16 mouse cellular contexts compared by ENCODE assay signal in genomic region chr10:38916027-38916617, GRCm38 (mm10). TPM values are rescaled to one million over a fixed set of nuclear protein-coding genes. Genes with fewer than 3 reads are reported as not detected.
DNase-seq lines count a peak whose midpoint lies in the region; ATAC-seq and TF ChIP-seq lines count a peak whose summit lies in the region.
"Had no signal": no experiment of that assay in that cellular context is flagged by ENCODE, and none has a peak within 500 bp of the region (broad histone marks: within the 10 kb centered on the region; RNA-seq: fewer than 3 reads in every experiment).

No protein-coding gene starts in this region.

- H3K27me3 ChIP-seq in heart, adult 2 months (ENCODE audit: control insufficient read depth, insufficient read depth, low read length) = no peaks in the 10 kb centered on the region
- H3K27me3 ChIP-seq in heart, embryonic 10.5 days (ENCODE audit: insufficient read depth, poor library complexity, severe bottlenecking) = no peaks in the 10 kb centered on the region
- no peaks in the 10 kb centered on the region for H3K27me3 ChIP-seq in liver, embryonic 12.5 days (replicated peaks)
- H3K27me3 ChIP-seq: forebrain, embryonic 13.5 days; hindbrain, embryonic 12.5 days; midbrain, embryonic 15.5 days had no signal

- H3K4me2 ChIP-seq in liver, embryonic 12.5 days = no peak overlapping the region
- H3K4me2 ChIP-seq: forebrain, embryonic 13.5 days; hindbrain, embryonic 12.5 days; midbrain, embryonic 15.5 days had no signal

- no peak for TF ChIP-seq EP300 in heart, adult 2 months (IDR thresholded peaks at IDR 0.05; ENCODE audit: insufficient read depth, low read depth, low read length)

- no peak for TF ChIP-seq CTCF in heart, adult 2 months (IDR thresholded peaks at IDR 0.05)

- DNase-seq in heart, adult 2 months = peak; percentile 27 to 42
- no peak for DNase-seq in heart, embryonic 10.5 days (ENCODE audit: low spot score)
- peak; percentile 56 to 69 for DNase-seq in heart, adult 9 months (ENCODE audit: low spot score in 2 of 2)
- DNase-seq in heart, postnatal 4 days = peak; percentile 12
- no peak for DNase-seq in adrenal gland, adult 18-20 months (ENCODE audit: low spot score in 2 of 2)
- no peak for DNase-seq in ovary, postnatal 10 days (ENCODE audit: low spot score)
- DNase-seq: adrenal gland, adult 2 months; cerebellum, adult 8-10 months; kidney, adult 18-20 months; kidney, postnatal 14 days; thymus, adult 18-20 months had no signal

- intact Hi-C loops in heart, adult 2 months (cut with DNase I) = loop anchor here (5.0 kb wide), 1 partner anchor 34 kb away; no protein-coding TSS in a partner anchor

- H3K4me3 ChIP-seq in heart, adult 2 months = no peak overlapping the region
- no peak overlapping the region for H3K4me3 ChIP-seq in heart, embryonic 10.5 days
- no peak overlapping the region for H3K4me3 ChIP-seq in liver, embryonic 12.5 days
- H3K4me3 ChIP-seq: forebrain, embryonic 13.5 days; hindbrain, embryonic 12.5 days; midbrain, embryonic 15.5 days had no signal

- 0 out of 2 replicates have a peak, but pooled peaks cover 2% of the 10 kb centered on the region for H3K9me3 ChIP-seq in heart, embryonic 10.5 days
- no peaks in the 10 kb centered on the region for H3K9me3 ChIP-seq in liver, embryonic 12.5 days (replicated peaks)
- H3K9me3 ChIP-seq: forebrain, embryonic 13.5 days; hindbrain, embryonic 12.5 days; midbrain, embryonic 15.5 days had no signal

- ATAC-seq in megakaryocyte progenitor cell, adult 5-6 weeks (replicated peaks; ENCODE audit: poor library complexity) = peak; percentile 64
- ATAC-seq in liver, embryonic 12.5 days = no peak
- ATAC-seq: forebrain, embryonic 13.5 days; midbrain, embryonic 15.5 days had no signal

- H3K27ac ChIP-seq in heart, adult 2 months = peak overlapping the region; percentile 5; the same call in 1 of the 2 replicates
- no peak overlapping the region for H3K27ac ChIP-seq in heart, embryonic 10.5 days
- no peak overlapping the region for H3K27ac ChIP-seq in liver, embryonic 12.5 days
- H3K27ac ChIP-seq: forebrain, embryonic 13.5 days; hindbrain, embryonic 12.5 days; midbrain, embryonic 15.5 days had no signal

- 31% methylated on average over 4 of the region's 4 CpGs for WGBS in heart, adult 2 months
- 64% methylated on average over 4 of the region's 4 CpGs for WGBS in heart, embryonic 10.5 days
- 25% methylated on average over 4 of the region's 4 CpGs for WGBS in liver, embryonic 12.5 days (ENCODE audit: insufficient replicate concordance)

- H3K79me2 ChIP-seq in heart, adult 2 months (replicated peaks; ENCODE audit: control insufficient read depth, insufficient read depth, low read length) = no peaks in the 10 kb centered on the region

- H3K4me1 ChIP-seq in heart, adult 2 months (ENCODE audit: control insufficient read depth, insufficient read depth, low read length) = peaks cover 5% of the 10 kb centered on the region
- H3K4me1 ChIP-seq in heart, embryonic 10.5 days = no peaks in the 10 kb centered on the region
- no peaks in the 10 kb centered on the region for H3K4me1 ChIP-seq in liver, embryonic 12.5 days
- H3K4me1 ChIP-seq: forebrain, embryonic 13.5 days; hindbrain, embryonic 12.5 days; midbrain, embryonic 15.5 days had no signal

- no peak overlapping the region for H3K9ac ChIP-seq in heart, adult 2 months (ENCODE audit: low read depth, low read length)
- no peak overlapping the region for H3K9ac ChIP-seq in liver, embryonic 12.5 days
- H3K9ac ChIP-seq: forebrain, embryonic 13.5 days; hindbrain, embryonic 12.5 days; midbrain, embryonic 15.5 days had no signal

- H3K36me3 ChIP-seq in heart, adult 2 months (ENCODE audit: control insufficient read depth, insufficient read depth, low read length) = no peaks in the 10 kb centered on the region
- no peaks in the 10 kb centered on the region for H3K36me3 ChIP-seq in heart, embryonic 10.5 days
- no peaks in the 10 kb centered on the region for H3K36me3 ChIP-seq in liver, embryonic 12.5 days
- H3K36me3 ChIP-seq: hindbrain, embryonic 12.5 days; midbrain, embryonic 15.5 days had no signal

- TF ChIP-seq POLR2A in heart, adult 2 months (IDR thresholded peaks at IDR 0.05; ENCODE audit: insufficient read depth, low read depth, low read length) = no peak

RNA-seq across cellular contexts. Expression of gene Lama4, which starts 49.2 kb away (rescaled TPM):
- total RNA-seq in heart, adult 2 months (2021) = 10 to 100 TPM; 51.8 to 55.4 TPM
- polyA plus RNA-seq in heart, adult 2 months (2012; rRNA removed) = 40.7 and 52.7 TPM in 2 replicates
- polyA plus RNA-seq in heart, embryonic 10.5 days (2016; fragmentation: Nextera tagmentation; extraction: Ambion mirVana) = 60.0 and 129 TPM in 2 replicates
- total RNA-seq in heart, postnatal 4 days (2021) = 100 to 1,000 TPM; 225 to 235 TPM
- total RNA-seq in megakaryocyte progenitor cell, adult 5-6 weeks (2015) = not detected in 2 replicates
- not detected in 2 replicates for total RNA-seq in megakaryocyte progenitor cell, adult 5-6 weeks (2017)
- 10 to 100 TPM; 55.3 to 59.2 TPM for total RNA-seq in adrenal gland, adult 18-20 months (2021)
- 2.8 and 3.2 TPM in 2 replicates for polyA plus RNA-seq in liver, embryonic 12.5 days (2016; fragmentation: Nextera tagmentation; extraction: Ambion mirVana)

Comparison
In these comparisons a context has a peak if more than half of its experiments do, and no peak if none do; other contexts are left out.
1. DNase-seq: peak in heart, adult 2 months (2 of 2), heart, adult 9 months (2 of 2) and heart, postnatal 4 days (single experiment); none in heart, embryonic 10.5 days (single experiment), adrenal gland, adult 18-20 months (0 of 2) and ovary, postnatal 10 days (single experiment).
2. RNA of gene Lama4, which starts 49.2 kb away (total RNA-seq): 225 to 235 TPM in heart, postnatal 4 days, 55.3 to 59.2 TPM in adrenal gland, adult 18-20 months and 51.8 to 55.4 TPM in heart, adult 2 months; not detected in megakaryocyte progenitor cell, adult 5-6 weeks; every median in the first group is over 10 times any median in the second.